Mouse (Mus musculus) gastrocnemius, adult 8-10 months (tissue): ENCODE results near the gene Dnttip1. TPM values are rescaled to one million over a fixed set of nuclear protein-coding genes. Genes with fewer than 3 reads are reported as not detected.
"Not testable (repeated sequence)": the region's sequence is repeated elsewhere in the genome, so short reads cannot be mapped to it uniquely, and the experiment has no call there.

Source experiments
- DNase-seq, 2 experiments: peaks; one replicate each; pipeline ENCODE4 v3.0.0; 2022; ENCODE audit warnings: low spot score in 2 of 2
- total RNA-seq, 4 experiments: library from RNA; stranded (reverse); gene quantifications; 2 replicates each; pipeline ENCODE4 v1.2.4; 2022

Gene Dnttip1
- total RNA-seq, 4 experiments from 2014 or later: 15.6 to 21.0 (median 17.7) TPM

DNA sequence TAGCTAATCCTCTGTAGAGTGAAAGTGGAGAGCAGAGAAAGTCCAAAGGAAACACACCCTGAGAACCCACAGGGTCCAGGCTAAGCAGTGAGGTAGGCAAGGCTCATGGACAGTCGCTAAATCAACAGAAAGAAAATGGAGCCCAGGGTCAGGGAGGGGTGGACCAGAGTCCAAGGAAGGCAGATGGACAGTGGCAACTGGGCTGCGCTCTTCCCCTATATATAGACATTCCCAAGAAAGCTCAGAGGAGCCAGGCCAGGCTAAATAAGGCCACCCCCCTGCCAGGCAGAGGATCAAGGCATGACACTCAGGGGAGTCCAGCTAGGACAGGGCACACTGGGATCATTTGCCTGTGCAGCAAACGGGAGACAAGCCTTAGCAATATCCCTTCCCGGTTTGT, 36.1 kb downstream of the Dnttip1 start:
- peak; percentile 74 to 85 for DNase-seq

DNA sequence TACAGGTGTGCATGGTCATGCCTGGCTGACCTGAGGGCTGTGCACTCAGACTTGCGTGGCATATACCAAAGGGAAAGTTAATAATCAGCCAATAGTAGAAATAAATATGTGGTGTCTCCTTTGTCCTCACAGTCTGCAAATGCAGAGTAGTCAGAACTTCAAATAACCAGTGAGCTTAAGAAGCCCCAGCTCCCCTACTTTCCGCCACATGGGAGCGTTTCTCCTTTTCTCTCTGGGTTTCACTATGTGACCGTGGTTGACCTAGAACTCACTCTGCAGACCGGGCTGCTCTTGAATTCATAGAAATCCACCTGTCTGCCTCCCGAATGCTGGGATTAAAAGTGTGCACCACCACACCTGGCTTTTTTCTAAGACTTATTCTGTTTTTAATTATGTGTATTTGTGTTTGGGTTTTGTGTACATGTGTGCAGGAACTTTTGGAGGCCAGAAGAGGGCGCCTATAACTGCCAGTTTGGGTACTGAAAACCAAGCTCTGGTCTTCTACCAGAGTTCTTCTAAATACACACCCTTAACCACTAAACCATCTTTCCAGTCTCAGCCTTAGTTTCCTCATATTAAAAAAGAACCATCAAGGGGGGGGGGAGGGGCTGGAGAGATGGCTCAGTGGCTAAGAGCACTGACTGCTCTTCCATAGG, 38.3 kb downstream of the Dnttip1 start:
- no peak for DNase-seq

DNA sequence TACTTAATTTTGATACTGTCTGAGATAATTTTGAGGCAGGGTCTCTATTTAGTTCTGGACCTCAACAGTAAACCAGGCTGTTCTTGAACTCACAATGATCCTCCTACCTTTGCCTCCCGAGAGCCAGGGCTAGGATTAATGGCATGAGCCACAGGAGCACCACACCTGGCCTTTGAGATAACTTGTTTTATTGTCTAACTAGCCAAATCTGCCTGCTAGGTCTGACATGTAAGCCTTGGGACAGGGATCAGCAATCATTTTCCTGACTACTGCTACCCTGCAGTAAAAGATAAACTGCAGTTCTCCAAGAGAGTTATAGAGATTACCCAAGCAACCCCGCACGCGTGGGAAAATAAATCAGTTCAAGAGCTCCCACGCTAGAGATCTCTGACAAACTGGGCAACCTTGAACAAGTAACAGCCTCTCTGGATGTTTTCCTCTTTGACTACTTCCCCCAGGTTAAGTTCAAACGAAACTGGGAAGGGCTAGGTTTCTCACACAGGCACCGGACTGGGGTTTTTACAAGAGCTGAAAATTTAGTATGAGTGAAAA, 39.2 kb downstream of the Dnttip1 start:
- no peak for DNase-seq

DNA sequence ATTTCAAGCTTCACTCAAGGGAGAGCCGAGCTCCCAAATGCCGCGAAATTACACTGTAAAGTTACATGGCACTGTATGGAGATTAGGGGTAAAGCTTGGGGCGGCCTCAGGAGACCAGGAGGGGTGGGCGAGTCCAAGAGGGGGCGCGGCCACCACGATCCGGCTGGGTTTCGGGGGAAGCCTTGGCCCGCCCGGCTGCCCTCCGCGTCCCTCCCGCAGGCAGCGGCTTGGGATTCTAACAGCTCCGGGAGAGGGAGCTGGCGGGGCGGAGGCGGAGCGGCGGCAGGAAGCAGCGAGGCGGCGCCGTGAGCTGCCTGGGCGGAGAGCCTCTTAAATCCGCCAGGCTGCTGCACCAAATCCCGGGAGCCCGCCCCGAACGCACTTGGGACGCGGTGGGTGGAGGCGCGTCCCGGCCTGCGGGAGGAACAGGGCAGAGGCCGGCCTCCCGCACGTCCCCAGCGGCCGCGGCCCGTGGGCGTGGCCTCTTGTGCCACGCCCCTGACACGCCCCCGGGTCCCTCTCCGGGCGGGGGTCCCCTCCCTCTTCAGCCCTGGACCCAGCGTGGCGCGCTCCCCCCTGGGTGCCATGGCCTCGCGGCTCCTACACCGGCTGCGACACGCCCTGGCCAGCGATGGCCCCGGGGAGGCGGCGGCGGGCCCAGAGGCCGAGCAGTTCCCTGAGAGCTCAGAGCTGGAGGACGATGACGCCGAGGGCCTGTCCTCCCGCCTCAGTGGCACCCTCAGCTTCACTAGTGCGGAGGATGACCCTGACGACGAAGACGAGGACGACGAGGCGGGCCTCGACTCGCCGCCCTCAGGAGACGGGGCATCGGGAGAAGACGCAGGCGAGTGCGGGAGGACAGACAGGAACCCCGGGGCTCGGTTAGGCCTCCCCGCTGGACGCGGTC, 40.0 kb downstream of the Dnttip1 start, which contains the start of gene Snx21:
Snx21 (plus strand) TSS at position 343 of the 907 bp plus-strand sequence.
- DNase-seq: peak; percentile 89 to 94

DNA sequence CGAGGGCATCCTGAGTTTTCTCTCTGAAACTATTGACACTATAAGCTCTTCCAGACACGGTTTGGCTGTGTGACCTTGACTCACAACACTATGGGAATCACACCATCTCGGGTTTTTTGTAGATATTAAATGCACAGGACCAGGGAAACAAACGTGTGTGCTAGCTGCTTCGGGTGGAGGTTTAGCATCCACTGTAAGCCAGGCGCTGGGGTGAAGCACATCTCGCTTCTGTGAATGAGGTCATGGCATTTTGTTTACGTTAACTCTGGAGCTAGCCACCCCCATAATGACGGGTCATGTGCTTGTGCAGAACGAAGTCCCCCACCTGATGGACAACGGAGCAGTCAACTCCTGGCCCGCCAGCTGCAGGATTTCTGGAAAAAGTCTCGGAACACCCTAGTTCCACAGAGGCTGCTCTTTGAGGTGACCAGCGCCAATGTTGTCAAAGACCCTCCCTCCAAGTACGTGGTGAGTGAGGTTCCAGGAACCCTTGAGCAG, 40.7 kb downstream of the Dnttip1 start:
- no peak for DNase-seq

DNA sequence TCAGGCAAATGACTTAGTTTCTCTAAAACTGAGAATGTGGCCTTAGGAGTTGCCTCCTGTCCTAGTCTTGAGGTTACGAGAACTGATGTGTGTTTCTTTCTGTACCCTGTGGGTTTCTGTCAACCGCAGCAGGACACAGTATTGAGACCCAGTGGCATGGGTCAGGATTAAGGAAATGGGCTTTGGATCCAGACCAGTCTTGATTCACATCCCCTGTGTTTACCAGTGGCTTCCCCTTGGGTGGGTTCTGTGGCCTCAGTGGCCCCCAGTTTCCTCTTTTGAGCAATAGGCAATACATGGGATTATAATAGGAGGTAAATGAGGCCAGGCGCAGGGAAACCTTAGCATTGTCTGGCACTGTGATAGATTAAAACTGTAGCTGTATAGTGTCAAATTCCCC, 41.2 kb downstream of the Dnttip1 start:
- DNase-seq: no peak

DNA sequence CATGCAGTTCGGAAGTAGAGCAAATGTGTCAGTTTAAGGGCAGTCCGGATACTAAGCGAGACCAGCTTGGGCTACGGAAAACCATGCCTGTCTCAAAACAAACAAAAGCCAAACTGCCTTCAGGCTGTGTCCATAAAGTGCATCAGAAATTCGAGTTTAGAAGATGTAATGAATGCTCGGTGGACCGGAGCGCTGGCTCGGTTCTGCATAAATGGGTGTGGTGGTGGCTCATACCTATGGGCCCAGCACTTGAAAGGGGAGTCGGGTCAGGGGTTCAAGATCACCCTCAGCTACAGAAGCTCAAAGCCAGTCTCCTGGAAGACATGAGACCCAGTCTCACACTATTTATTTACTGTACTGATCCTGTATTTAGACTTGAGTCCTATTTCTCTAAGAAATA, 42.0 kb downstream of the Dnttip1 start:
- no peak for DNase-seq

DNA sequence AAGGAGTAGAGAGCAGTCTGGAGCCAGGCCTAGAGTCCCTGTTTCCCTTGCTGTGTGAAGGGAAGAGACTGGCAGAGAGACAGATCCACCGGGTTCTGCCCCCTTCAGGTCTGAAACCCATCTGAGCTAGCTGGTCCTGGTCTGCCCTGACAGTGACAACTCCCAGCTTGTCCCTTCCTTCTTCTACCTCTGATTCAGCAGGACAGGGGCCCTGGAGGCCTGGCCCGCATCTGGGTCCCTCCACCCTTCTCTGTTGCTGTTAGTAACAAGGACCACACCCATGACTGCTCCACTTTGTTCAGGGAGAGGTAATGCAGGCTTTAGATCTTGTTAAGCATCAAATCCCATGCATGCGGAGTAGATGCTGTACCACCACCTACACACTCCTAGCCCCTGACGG, 42.6 kb downstream of the Dnttip1 start:
- DNase-seq: no peak

DNA sequence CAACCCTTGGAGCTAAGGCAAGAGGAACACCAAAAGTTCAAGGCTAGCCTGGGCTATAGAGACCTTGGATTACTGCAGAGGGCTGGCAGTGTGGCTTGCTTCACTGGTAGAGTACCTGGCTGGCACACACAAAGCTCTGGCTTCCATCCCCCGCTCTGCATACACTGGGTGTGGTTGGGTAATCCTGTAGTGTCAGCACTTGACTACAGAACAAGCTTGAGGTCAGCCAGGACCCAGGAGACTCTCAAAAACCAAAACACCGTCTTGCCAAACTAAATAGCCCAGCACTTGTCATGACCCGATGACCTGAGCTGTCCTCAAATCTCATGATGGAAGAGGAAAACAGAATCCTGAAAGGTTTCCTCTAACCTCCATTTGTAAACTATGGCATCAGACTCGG, 44.7 kb downstream of the Dnttip1 start:
- DNase-seq: no peak

DNA sequence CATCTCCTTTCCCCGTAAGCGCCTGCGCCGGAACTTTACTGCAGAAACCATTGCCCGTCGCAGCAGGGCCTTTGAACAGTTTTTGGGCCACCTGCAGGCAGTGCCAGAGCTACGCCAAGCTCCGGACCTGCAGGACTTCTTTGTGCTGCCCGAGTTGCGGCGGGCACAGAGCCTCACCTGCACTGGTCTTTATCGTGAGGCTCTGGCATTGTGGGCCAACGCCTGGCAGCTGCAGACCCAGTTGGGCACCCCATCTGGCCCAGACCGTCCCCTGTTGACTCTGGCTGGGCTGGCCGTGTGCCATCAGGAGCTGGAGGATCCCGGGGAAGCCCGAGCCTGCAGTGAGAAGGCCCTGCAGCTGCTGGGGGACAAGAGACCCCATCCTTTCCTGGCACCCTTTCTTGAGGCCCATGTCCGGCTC, 46.1 kb downstream of the Dnttip1 start:
- DNase-seq: no peak

DNA sequence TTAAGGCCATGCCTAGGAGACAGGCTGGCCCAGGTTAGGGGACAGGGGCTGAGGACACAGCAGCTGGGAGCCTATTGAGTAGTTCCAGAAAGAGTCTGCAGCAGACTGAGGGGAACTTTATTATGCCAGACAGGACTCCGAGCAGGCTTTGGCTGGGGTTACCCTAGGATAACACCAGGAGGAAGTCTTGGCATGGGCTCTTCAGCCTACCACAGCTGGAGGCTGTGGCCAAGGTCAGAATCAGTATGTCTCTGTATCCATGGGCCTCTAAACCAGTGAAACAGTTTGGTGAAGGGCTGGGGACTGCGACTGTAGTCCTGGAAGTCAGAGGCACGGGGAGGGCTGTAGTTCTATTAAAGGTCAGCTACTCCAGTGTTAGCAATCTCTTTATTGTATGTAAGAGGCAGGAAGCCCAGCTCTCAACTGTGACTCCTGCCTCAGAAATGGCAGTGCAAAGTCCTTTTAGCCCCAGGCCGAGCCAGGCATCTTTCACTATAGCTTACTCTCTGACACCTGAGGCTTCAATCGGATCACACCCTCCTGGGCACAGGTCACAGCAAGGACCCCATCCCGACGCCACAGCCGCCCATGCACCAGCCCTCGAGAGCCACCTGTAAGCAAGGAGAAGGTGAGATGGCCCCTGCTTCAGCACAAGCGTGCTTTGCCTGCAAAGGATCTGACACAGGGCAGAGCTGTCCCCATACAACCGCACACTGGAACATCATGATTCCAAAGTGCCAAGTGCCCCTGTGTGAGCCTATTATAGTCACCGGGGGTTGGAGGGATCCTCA, 46.8 kb downstream of the Dnttip1 start:
- no peak for DNase-seq

DNA sequence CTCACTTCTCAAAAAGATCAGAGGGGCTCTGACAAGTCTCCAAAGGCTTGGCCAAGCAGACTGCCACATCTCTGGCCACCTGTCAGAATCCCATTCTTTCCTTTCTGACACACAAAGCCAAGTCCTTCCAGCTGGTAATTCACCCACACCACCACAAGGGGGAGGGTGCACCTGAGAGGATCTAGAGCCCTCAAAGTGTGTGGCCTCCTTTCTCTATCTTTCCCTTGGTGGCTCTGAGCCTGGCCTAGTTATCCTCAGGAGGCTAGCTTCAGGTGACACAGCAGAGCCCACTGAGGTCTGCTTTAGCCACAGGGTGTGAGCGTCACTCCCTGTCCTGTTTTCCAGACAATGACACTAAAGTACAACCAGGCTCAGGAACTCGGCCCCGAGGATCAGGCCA, 47.5 kb downstream of the Dnttip1 start:
- DNase-seq: peak; percentile 44 to 55

DNA sequence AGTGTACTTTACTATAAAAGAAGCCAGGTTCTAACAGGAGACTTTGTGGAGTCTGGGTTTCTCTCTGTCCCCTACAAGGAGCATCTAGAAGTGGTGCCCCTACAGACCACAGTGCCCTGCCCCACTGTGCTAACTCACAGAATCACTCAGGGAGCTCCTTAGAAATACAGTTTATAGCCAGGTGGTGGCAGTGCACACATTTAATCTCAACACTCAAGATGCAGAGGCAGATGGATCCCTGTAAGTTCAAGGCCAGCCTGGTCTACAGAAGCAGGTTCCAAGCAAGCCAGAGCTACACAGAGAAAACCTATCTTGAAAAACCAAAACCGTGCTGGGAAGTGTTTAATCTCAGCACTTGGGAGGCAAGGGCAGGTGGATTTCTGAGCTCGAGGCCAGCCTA, 48.0 kb downstream of the Dnttip1 start:
- DNase-seq: no peak

DNA sequence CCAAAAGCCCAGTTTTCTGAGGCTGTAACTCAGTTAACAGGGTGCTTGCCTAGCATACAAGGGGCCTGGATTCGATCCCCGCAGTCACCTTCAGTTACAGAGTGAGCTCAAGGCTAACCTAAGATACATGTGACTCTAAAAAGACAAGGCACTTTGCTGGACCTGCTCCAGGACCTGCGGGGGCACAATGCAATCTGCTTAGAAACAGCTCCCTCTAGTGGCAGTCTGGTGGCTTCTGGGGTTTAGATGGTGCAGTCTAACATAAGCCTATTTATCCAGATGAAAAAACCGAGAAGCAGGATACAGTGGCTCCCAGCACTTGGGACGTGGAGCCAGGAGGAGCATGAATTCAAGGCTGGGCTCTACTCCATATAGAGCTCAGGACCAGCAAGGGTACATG, 48.5 kb downstream of the Dnttip1 start:
- DNase-seq: peak; percentile 69 to 80

DNA sequence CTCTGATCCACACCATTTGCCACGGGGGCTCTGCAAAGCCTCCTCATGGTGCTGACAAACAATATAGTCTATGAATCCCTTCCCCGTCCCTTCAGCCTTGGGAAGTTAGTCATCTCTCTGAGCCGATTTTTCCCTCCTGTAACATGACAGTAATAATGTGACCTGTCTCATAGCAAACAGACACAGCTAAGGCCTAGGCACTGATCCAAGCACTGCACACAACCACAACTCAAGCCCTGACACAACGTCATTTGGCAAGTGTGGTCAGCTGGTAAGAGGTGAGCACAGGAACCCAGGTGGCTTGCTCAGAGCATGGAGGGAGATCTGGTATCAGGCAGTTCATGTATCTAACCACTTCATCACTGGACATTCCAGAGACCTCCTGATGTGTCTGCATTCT, 50.1 kb downstream of the Dnttip1 start:
- DNase-seq: no peak

DNA sequence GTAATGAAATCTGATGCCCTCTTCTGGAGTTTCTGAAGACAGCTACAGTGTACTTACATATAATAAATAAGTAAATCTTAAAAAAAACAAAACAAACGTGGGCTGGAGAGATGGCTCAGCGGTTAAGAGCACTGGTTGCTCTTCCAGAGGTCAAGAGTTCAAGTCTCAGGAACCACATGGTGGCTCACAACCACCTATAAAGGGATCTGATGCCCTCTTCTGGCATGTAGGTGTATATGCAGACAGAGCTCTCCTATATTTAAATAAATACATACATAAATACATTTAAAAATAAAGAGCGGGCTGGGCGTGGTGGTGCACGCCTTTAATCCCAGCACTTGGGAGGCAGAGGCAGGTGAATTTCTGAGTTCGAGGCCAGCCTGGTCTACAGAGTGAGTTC, 52.8 kb downstream of the Dnttip1 start:
- DNase-seq: not testable (repeated sequence)

DNA sequence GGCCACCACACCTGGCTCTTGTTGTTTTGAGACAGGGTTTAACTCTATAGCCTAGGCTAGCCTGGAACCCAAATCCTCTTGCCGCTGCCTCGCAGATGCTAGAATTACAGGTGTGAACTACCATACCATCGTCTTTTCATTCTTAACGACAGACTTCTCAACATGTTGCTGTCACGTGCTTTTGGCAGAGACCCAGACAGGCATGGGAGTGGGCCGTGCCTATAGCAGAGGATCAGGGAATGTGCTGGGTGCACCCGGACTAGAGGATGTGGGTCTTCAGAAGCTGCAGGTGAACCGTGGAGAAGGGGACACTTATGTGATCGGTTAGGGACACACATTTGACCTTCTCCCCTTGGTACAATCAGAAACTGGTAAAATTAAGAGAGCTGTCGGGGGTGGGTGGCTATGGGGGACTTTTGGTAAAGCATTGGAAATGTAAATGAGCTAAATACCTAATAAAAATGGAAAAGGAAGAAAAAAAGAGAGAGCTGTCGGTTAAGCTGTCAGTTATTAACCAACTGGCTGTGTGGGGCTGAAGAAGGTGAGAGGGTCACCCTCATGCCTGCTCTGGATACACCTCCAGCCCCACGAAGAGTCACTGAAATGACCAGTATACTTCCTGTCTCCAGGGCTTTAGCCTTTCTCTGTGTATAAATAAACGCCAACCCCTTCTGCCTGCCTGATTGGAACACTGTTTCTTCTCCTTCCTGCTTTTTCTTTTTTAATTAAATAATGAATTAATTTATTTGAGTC, 54.6 kb downstream of the Dnttip1 start:
- DNase-seq: no peak

DNA sequence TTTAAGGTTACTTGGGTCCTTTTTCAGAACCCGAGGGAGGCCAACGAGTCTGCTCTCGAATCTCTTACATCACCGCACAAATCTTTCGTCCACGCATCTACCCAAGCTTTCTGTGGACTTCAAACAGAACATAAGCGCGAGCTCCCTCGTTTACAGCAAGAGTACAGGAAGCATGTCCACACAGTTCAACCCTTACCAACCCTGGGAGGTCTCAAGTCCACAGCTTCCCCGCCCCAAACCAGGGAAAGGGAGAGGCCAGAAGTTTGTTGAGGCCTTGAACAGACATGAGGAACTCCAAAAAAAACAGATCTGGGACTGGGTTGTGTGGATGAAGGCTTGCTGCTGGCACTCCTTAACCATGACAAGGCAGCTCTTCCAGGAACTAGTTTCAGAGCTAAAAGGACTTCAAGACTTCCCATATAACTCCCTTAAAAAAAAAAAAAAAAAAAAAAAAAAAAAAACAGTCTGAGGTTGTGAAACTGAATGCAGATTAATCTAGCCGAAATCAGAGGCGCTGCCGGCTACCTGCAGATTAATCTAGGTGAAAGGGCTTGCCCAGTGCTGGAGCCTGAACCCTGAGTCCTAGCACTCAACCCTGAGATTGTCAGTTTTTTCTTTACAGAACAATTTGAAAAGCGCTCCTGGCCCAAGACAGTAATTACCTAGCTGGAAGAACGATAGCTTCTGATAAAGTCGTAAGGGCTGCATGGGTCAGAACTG, 57.6 kb downstream of the Dnttip1 start:
- DNase-seq: no peak

DNA sequence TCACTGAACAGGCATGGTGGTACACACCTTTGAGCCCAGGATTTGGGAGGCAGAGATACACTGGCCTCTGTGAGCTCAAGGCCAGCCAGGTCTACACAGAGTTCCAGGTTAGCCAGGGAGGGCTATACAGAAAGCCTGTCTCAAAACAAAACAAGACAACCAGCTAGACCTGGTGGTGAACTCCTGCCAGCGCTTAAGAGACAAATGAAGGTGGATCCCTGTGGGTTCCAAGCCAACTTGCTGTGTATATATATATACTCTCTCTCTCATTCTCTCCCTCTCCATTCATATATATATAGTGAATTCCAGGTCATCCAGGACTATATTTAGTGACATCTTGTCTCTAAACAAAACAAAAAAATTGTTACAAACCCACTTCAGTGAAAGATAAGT, 58.1 kb downstream of the Dnttip1 start:
- DNase-seq: no peak
